In genomic region chrX:112370577-112371410, GRCm38 (mm10) we compare ENCODE assay signal across 8 mouse cellular contexts. TPM values are rescaled to one million over a fixed set of nuclear protein-coding genes. Genes with fewer than 3 reads are reported as not detected.
DNase-seq lines count a peak whose midpoint lies in the region; ATAC-seq lines count a peak whose summit lies in the region.
"Not testable (repeated sequence)": the region's sequence is repeated elsewhere in the genome, so short reads cannot be mapped to it uniquely, and the experiment has no call there.

No protein-coding gene starts in this region.

- H3K27me3 ChIP-seq in embryonic facial prominence, embryonic 11.5 days (ENCODE audit: control insufficient read depth, insufficient read depth, low read length); intestine, embryonic 14.5 days (replicated peaks; ENCODE audit: control insufficient read depth, insufficient read depth, low read length): not testable (repeated sequence)

- not testable (repeated sequence) for H3K4me2 ChIP-seq in embryonic facial prominence, embryonic 11.5 days (ENCODE audit: low read depth, low read length); intestine, embryonic 14.5 days (ENCODE audit: low read length)

- H3K9ac ChIP-seq in embryonic facial prominence, embryonic 11.5 days (replicated peaks; ENCODE audit: low read length); intestine, embryonic 14.5 days (ENCODE audit: low read length): not testable (repeated sequence)

- DNase-seq in adrenal gland, adult 18-20 months (ENCODE audit: low spot score in 2 of 2): peak; percentile 19 to 37
- DNase-seq in embryonic facial prominence, embryonic 11.5 days (ENCODE audit: low spot score): peak; percentile 43
- DNase-seq in intestine, embryonic 14.5 days (ENCODE audit: low spot score): peak; percentile 74
- DNase-seq in left cerebral cortex, adult 9 months (ENCODE audit: low spot score in 2 of 2): peak; percentile 10 to 42
- DNase-seq in right cerebral cortex, adult 2 months (ENCODE audit: low spot score in 2 of 2): peak; percentile 3 to 12
- peak; percentile 21 for DNase-seq in urinary bladder, postnatal 25 days (ENCODE audit: low spot score)

- not testable (repeated sequence) for H3K4me3 ChIP-seq in embryonic facial prominence, embryonic 11.5 days (ENCODE audit: low read depth, low read length); intestine, embryonic 14.5 days (ENCODE audit: low read depth, low read length)

- H3K36me3 ChIP-seq in embryonic facial prominence, embryonic 11.5 days (replicated peaks; ENCODE audit: control insufficient read depth, insufficient read depth, low read depth, low read length); intestine, embryonic 14.5 days (ENCODE audit: control insufficient read depth, insufficient read depth, low read length): not testable (repeated sequence)

- peak; percentile 100 for ATAC-seq in embryonic facial prominence, embryonic 11.5 days (replicated peaks; ENCODE audit: insufficient number of reproducible peaks, low FRiP score, low TSS enrichment, low read depth)
- peak; percentile 100 for ATAC-seq in granulocyte monocyte progenitor cell, adult 5-6 weeks (replicated peaks; ENCODE audit: poor library complexity, severe bottlenecking)
- ATAC-seq in intestine, embryonic 14.5 days (replicated peaks; ENCODE audit: low FRiP score, low TSS enrichment, low read depth): peak; percentile 100
- peak; percentile 100 for ATAC-seq in megakaryocyte, adult 5-6 weeks (ENCODE audit: poor library complexity, severe bottlenecking)

- H3K27ac ChIP-seq in embryonic facial prominence, embryonic 11.5 days (replicated peaks; ENCODE audit: low read depth, low read length); intestine, embryonic 14.5 days (ENCODE audit: low read depth): not testable (repeated sequence)

- 85% methylated on average over 5 of the region's 5 CpGs for WGBS in embryonic facial prominence, embryonic 11.5 days
- WGBS in intestine, embryonic 14.5 days: 83% methylated on average over 5 of the region's 5 CpGs

- not testable (repeated sequence) for H3K9me3 ChIP-seq in embryonic facial prominence, embryonic 11.5 days (replicated peaks; ENCODE audit: control insufficient read depth, low read length); intestine, embryonic 14.5 days (ENCODE audit: control insufficient read depth, low read length)

- H3K4me1 ChIP-seq in embryonic facial prominence, embryonic 11.5 days (ENCODE audit: control insufficient read depth, insufficient read depth, low read length); intestine, embryonic 14.5 days (replicated peaks; ENCODE audit: control insufficient read depth, insufficient read depth, low read length): not testable (repeated sequence)

RNA-seq across cellular contexts. Expression of gene Satl1, which starts 35.8 kb away (rescaled TPM):
- not detected for total RNA-seq in adrenal gland, adult 18-20 months (2021)
- not detected in 2 replicates for polyA plus RNA-seq in embryonic facial prominence, embryonic 11.5 days (2014; fragmentation: Nextera tagmentation; extraction: Ambion mirVana)
- not detected in 2 replicates for total RNA-seq in granulocyte monocyte progenitor cell, adult 5-6 weeks (2014; fragmentation: Nextera tagmentation)
- total RNA-seq in granulocyte monocyte progenitor cell, adult 5-6 weeks (2017): not detected in 2 replicates
- polyA plus RNA-seq in intestine, embryonic 14.5 days (2014; fragmentation: Nextera tagmentation; extraction: Ambion mirVana): not detected in 2 replicates
- not detected in 2 replicates for total RNA-seq in megakaryocyte, adult 5-6 weeks (2015)
- total RNA-seq in megakaryocyte, adult 5-6 weeks (2017): not detected in 2 replicates

RNA-seq across cellular contexts. Expression of gene Apool, which starts 59.7 kb away (rescaled TPM):
- 10 to 100 TPM; 47.0 to 48.2 TPM for total RNA-seq in adrenal gland, adult 18-20 months (2021)
- polyA plus RNA-seq in embryonic facial prominence, embryonic 11.5 days (2014; fragmentation: Nextera tagmentation; extraction: Ambion mirVana): 81.9 and 85.8 TPM in 2 replicates
- total RNA-seq in granulocyte monocyte progenitor cell, adult 5-6 weeks (2014; fragmentation: Nextera tagmentation): 24.3 and 31.5 TPM in 2 replicates
- total RNA-seq in granulocyte monocyte progenitor cell, adult 5-6 weeks (2017): 20.7 and 29.0 TPM in 2 replicates
- polyA plus RNA-seq in intestine, embryonic 14.5 days (2014; fragmentation: Nextera tagmentation; extraction: Ambion mirVana): 53.7 and 57.8 TPM in 2 replicates
- total RNA-seq in megakaryocyte, adult 5-6 weeks (2015): 22.1 and 29.0 TPM in 2 replicates
- 19.9 and 24.5 TPM in 2 replicates for total RNA-seq in megakaryocyte, adult 5-6 weeks (2017)

Comparison
In these comparisons a context has a peak if more than half of its experiments do, and no peak if none do; other contexts are left out.
1. DNase-seq: peak in every context shown above with its lines; median percentile 74 in intestine, embryonic 14.5 days; 43 in embryonic facial prominence, embryonic 11.5 days; 28 in adrenal gland, adult 18-20 months; 26 in left cerebral cortex, adult 9 months; 21 in urinary bladder, postnatal 25 days; 8 in right cerebral cortex, adult 2 months.